Mouse (Mus musculus) lung, embryonic 14.5 days (tissue): Measurements from ENCODE around the gene Pdcd11. TPM values are rescaled to one million over a fixed set of nuclear protein-coding genes. Genes with fewer than 3 reads are reported as not detected.

Experiments used
- ATAC-seq: fragments of 200-750 bp; cut with Nextera tagmentation; 2 replicates; pipeline ENCODE4 v1.8.0; 2017; ENCODE audit warnings: mild to moderate bottlenecking, moderate TSS enrichment, moderate library complexity; ENCODE audit not compliant: insufficient read depth
- DNase-seq: peaks from one replicate; pipeline ENCODE4 v3.0.0-alpha.2; 2015
- H3K27ac ChIP-seq: fragments of 300-500 bp; sonication (generic); 2 replicates; pipeline ENCODE4 v1.5.1; 2014; ENCODE audit warnings: low read depth, mild to moderate bottlenecking, moderate library complexity
- H3K27me3 ChIP-seq: fragments of 300-500 bp; sonication (generic); 2 replicates; pipeline ENCODE4 v1.6.1; 2014; ENCODE audit warnings: low read length, control low read depth; ENCODE audit not compliant: insufficient read depth
- H3K36me3 ChIP-seq: fragments of 300-500 bp; sonication (generic); 2 replicates; pipeline ENCODE4 v1.6.1; 2014; ENCODE audit warnings: control low read depth; ENCODE audit not compliant: insufficient read depth
- H3K4me1 ChIP-seq: fragments of 300-500 bp; sonication (generic); 2 replicates; pipeline ENCODE4 v1.6.1; 2014; ENCODE audit warnings: antibody characterized with exemption, control low read depth; ENCODE audit not compliant: insufficient read depth
- H3K4me2 ChIP-seq: fragments of 300-500 bp; sonication (generic); 2 replicates; pipeline ENCODE4 v1.6.1; 2014; ENCODE audit warnings: mild to moderate bottlenecking
- H3K4me3 ChIP-seq: fragments of 300-500 bp; sonication (generic); 2 replicates; pipeline ENCODE4 v1.5.1; 2014; ENCODE audit warnings: low read depth, low read length
- H3K9ac ChIP-seq: fragments of 300-500 bp; sonication (generic); 2 replicates; pipeline ENCODE4 v1.6.1; 2014
- H3K9me3 ChIP-seq: fragments of 300-500 bp; sonication (generic); 2 replicates; pipeline ENCODE4 v1.6.1; 2016; ENCODE audit warnings: low read depth, low read length, control low read depth
- CTCF ChIP-seq: IDR thresholded peaks from 2 replicates; pipeline ENCODE4 v1.5.1; 2016; ENCODE audit warnings: antibody characterized with exemption, low read depth
- WGBS: fragments of 180-500 bp; shearing (Covaris S2); extraction: QIAGEN DNeasy Blood & Tissue Kit; methylation state at CpG from one replicate; pipeline ENCODE4 v1.1.7; 2014; 5-methylcytosine and 5-hydroxymethylcytosine counted together
- polyA plus RNA-seq: library from polyadenylated mRNA; unstranded; fragments of >200 nt; fragmentation: Nextera tagmentation; extraction: Ambion mirVana; gene quantifications from 2 replicates; pipeline ENCODE4 v1.2.1, GENCODE M21; 2014

Pdcd11 gene
- 11.5 and 13.3 TPM in 2 replicates for polyA plus RNA-seq

- H3K4me3 ChIP-seq: peak within 1 kb of the TSS; percentile 98
- peak within 1 kb of the TSS; percentile 80 for H3K4me2 ChIP-seq
- H3K9me3 ChIP-seq: no peaks in the 10 kb centered on the region
- peak; percentile 99 for ATAC-seq
- under 1% methylated on average over 56 of the region's 56 CpGs for WGBS
- DNase-seq: peak; percentile 98
- peak within 1 kb of the TSS; percentile 98 for H3K9ac ChIP-seq
- H3K27me3 ChIP-seq: no peaks in the 10 kb centered on the region
- H3K4me1 ChIP-seq: peaks cover 4% of the 10 kb centered on the region; the same call in 1 of the 2 replicates
- peaks cover 38% of the 10 kb centered on the region for H3K36me3 ChIP-seq
- H3K27ac ChIP-seq: peak within 1 kb of the TSS; percentile 79
- no peak for TF ChIP-seq CTCF
Observed at GRCm38 (mm10) chr19:47090550-47091156, at the start of gene Pdcd11, which contains the start of gene Usmg5. Gene Pdcd11, plus strand, starts transcription at chr19:47090768. Gene Usmg5, minus strand, starts transcription at chr19:47090647.

- ATAC-seq (no peak), DNase-seq (peak; percentile 62)
- no peak overlapping the region for H3K4me2 ChIP-seq
- 79% methylated on average over 3 of the region's 3 CpGs for WGBS
- no peaks in the 10 kb centered on the region for H3K4me1 ChIP-seq
- H3K4me3 ChIP-seq: no peak overlapping the region
- no peaks in the 10 kb centered on the region for H3K9me3 ChIP-seq
- peak; percentile 45 for TF ChIP-seq CTCF
- H3K36me3 ChIP-seq: peaks cover 49% of the 10 kb centered on the region
- no peaks in the 10 kb centered on the region for H3K27me3 ChIP-seq
- no peak overlapping the region for H3K27ac ChIP-seq
- H3K9ac ChIP-seq: no peak overlapping the region
Observed at GRCm38 (mm10) chr19:47043608-47044007, 47.0 kb upstream of the Pdcd11 start.

DNA sequence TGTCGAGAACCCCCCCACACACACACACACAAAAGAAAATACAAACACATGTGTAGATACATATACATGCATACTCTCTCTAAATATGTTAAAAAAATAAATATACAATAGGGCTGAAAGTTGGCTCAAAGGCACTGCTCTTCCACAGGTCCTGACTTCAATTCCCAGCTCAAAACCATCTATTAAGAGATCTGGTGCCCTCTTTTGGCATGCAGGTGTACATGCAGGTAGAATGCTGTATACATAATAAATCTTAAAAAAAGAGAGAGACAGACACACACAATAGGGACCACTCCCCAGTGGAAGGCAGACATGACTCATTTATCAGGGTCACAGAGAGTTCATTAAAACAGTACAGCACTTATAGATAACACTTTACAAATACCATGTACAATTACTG, 44.2 kb upstream of the Pdcd11 start:
- H3K9me3 ChIP-seq: no peaks in the 10 kb centered on the region
- no peak overlapping the region for H3K9ac ChIP-seq
- 92% methylated on average over 1 of the region's 1 CpGs for WGBS
- H3K4me2 ChIP-seq: no peak overlapping the region
- no peak for TF ChIP-seq CTCF
- no peak overlapping the region for H3K4me3 ChIP-seq
- H3K27me3 ChIP-seq: no peaks in the 10 kb centered on the region
- ATAC-seq (no peak), DNase-seq (peak; percentile 17)
- peaks cover 6% of the 10 kb centered on the region; the same call in 1 of the 2 replicates for H3K4me1 ChIP-seq
- peaks cover 31% of the 10 kb centered on the region for H3K36me3 ChIP-seq
- H3K27ac ChIP-seq: no peak overlapping the region

GRCm38 (mm10) chr19:47047236-47047833, 43.2 kb upstream of the Pdcd11 start:
- H3K9ac ChIP-seq: no peak overlapping the region
- H3K9me3 ChIP-seq: no peaks in the 10 kb centered on the region
- no peaks in the 10 kb centered on the region for H3K27me3 ChIP-seq
- DNase-seq (no peak), ATAC-seq (no peak)
- no peak overlapping the region for H3K4me2 ChIP-seq
- H3K4me3 ChIP-seq: no peak overlapping the region
- no peak for TF ChIP-seq CTCF
- peaks cover 28% of the 10 kb centered on the region for H3K36me3 ChIP-seq
- peaks cover 6% of the 10 kb centered on the region; the same call in 1 of the 2 replicates for H3K4me1 ChIP-seq
- H3K27ac ChIP-seq: no peak overlapping the region
- WGBS: 77% methylated on average over 13 of the region's 13 CpGs

- Histone ChIP-seq H3K27me3 (no peaks in the 10 kb centered on the region), H3K9me3 (no peaks in the 10 kb centered on the region), H3K4me1 (peaks cover 6% of the 10 kb centered on the region; the same call in 1 of the 2 replicates), H3K4me2 (peak overlapping the region; percentile 86), H3K4me3 (peak overlapping the region; percentile 86; the same call in 1 of the 2 replicates), H3K27ac (no peak overlapping the region), H3K36me3 (peaks cover 25% of the 10 kb centered on the region), H3K9ac (no peak overlapping the region)
- DNase-seq: no peak
- WGBS: 56% methylated on average over 4 of the region's 4 CpGs
- ATAC-seq: no peak
- no peak for TF ChIP-seq CTCF
Observed at GRCm38 (mm10) chr19:47049061-47049460, 41.5 kb upstream of the Pdcd11 start.

GRCm38 (mm10) chr19:47049840-47050239, 40.7 kb upstream of the Pdcd11 start:
- Histone ChIP-seq H3K9ac (peak overlapping the region; percentile 82), H3K36me3 (peaks cover 25% of the 10 kb centered on the region), H3K9me3 (no peaks in the 10 kb centered on the region), H3K4me3 (peak overlapping the region; percentile 86), H3K27ac (no peak overlapping the region), H3K27me3 (no peaks in the 10 kb centered on the region), H3K4me2 (peak overlapping the region; percentile 86), H3K4me1 (peaks cover 6% of the 10 kb centered on the region; the same call in 1 of the 2 replicates)
- TF ChIP-seq CTCF: no peak
- WGBS: 2% methylated on average over 7 of the region's 7 CpGs
- ATAC-seq (0 out of 2 replicates have a peak, but pooled peaks have one; percentile 32), DNase-seq (no peak)
